Mouse (Mus musculus) kidney, adult 18-20 months (tissue): ENCODE measurements around the gene Hcls1.

Experiments used
- DNase-seq: peaks from one replicate; pipeline ENCODE4 v3.0.0; 2021

Hcls1 gene

DNA sequence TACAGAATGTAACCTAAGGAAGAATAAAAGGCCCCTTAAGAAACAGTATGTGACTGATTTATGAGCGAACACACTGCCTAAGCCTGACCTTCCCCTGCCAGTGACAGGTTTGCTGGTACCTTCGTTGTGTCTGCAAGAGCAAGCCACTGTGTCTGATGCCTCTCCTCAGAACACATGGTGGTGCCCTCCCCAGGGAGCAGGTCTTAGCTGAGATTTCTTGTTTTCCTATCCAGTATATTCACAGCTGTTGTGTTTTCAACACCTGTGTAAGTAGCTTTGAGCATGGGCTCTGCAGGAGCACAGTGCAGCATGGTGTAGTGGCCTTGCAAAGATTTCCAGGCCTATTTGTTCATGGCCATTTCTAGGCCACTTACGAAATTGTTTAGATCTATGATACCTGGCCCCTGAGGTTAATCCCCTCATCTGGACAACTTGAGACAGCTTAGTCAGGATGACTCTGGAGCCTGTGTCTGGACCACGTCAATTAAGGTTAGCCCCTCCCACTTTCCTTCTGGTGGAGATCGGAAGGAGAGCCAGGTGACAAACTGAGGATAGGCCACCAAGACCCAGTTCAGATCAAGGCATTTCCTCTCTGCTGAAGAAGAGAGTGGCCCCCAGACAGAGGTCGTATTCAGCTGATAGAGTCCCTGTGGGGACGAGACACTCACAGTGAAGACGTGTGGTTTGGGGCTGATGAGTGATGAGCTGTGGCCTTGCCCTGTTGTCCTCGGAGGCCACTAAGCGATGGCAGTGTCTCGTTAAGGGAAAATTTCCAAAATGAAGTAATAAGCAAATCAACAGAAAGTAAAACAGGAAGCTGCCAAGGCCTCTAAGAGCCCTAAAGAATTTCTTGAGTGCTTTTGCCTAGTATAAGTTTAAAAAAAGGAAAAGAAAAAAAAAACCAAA is 4.3 kb upstream of the Hcls1 start:
- DNase-seq, result no peak

DNA sequence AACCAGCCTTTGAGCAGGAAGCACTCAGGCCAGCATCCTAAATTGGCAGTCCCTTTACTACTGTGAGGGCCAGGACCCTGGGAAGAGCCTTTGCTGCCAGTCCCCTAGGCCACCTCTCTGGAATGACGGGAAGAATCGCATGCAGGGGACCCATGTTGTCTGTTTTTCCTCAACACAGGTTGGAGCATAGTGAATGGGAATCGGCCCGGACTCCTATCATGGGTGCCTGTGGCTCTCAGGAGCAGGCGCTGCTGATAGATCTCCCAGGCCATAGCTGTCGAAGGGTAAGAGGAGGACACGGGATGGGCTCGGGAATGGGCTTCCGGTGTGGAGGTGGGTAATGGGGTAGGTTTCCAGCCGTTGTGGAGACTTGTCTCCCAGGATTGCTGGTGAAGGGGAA is 3.4 kb upstream of the Hcls1 start:
- DNase-seq, result no peak

DNA sequence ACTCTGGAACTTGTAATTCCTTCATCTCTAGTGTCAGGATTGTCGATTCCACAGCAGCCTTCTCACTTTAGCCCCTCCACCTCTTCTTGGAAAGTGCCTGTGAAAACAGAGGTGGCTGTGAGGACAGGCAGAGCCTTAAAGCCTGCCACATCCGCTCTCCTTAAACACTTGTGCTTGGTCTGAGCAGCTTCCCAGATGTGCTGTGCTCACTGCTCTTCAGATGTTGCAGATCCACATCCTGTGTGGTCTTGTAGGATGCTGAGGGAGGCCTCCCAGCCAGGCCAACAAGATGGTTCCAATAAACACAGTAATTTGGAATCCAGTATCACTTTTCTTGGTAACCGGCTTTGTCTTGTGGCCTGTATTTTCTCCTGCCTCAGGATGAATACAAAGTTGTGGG is 2.8 kb upstream of the Hcls1 start:
- no peak for DNase-seq

DNA sequence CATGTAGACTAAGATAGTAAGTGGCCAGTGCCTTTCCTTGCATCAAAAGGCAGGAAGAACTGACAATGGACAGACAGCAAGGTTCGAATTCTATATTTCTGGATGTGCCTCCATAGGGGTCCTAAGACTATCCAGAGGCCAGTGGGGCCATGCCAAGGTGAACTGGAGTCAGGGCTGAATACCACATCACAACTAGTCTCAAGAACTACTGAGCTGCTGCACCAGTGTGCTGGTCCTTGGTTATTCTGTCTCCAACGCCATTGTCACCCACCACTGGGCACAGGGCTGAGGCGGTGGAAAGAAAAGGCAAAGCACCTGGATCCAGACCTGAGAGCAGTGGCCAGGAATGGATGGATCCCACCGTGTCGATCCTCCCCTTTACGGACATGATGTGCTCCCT is 2.2 kb upstream of the Hcls1 start:
- DNase-seq, result no peak

DNA sequence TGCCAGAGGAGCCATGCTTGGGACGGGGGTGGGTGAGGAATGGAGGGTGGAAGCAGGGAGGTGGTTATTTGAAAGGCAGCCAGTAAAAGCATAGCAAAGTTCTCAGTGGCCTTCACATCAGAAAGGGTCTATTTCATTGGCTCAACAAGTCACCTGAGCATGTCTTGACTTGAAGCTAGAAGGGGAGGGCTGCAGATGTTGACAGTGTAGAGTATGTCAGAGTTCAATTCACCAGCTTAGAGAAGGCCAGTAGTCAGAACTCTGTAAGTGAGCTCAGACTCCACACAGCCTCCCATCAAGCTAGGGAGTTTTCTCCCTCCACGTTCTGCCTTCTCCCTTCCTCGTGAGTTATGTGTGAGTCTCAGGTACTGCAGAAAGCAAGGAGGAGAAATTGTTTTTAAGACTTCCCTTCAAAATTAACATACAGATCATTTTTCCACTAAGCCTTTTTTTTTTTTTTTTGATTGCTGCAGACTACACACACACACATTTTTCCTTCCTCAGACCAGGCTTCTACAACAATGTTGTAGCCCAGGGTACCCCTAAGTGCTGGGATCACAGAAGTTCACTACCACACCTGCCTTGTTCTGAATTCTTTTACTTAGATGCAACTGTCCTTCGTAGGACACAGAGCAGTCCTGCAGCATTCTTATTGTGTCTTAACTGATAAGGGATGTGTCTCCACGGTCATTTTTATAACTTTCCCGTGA is 497 bp upstream of the Hcls1 start:
- DNase-seq, result no peak

DNA sequence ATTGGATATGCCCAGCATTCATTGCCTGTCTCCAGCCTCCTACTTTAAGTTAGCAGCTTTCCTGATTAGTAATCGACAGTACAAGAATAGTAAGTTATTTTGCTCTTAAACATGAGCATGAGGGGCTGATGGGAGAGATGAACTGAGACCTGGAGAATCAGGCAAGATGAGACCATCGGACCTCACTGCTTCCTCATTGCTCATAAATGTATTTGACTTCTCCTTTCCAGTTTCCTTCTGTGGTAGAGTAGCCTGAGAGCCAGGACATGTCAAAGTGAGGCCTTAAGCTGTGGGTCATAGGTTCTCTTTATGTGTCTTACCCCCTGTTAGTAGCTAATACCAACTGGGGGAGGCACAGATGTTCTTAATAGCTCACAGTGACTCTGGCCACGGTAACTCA is 1.0 kb downstream of the Hcls1 start:
- no peak for DNase-seq

DNA sequence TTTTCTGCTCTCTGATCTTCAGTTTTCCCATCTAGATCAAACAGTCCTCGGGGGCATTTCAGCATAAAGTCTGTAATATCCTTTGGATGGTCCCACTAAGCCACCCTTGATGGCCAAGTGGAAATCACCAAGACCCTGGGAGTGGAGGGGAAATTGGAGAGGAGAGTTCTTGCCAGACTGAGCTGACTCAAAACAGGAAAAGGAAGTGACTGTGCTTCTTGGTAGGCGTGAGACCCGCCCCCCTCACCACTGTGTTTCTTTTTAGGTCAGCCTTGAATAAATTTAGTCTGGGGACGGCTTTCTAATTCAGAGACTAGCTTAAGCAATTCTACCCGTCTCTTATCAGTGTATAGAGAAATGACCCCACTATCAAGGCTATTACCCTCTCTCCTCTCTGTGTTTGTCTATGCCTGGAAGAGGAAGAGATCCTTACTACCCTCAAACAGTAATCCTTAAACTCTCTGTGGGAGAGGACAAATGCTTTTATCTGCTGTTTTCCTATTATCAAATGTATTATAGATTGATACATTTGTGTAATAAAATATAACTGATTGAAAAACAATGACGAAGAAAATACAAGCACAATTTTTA is 6.4 kb downstream of the Hcls1 start:
- DNase-seq, result no peak

DNA sequence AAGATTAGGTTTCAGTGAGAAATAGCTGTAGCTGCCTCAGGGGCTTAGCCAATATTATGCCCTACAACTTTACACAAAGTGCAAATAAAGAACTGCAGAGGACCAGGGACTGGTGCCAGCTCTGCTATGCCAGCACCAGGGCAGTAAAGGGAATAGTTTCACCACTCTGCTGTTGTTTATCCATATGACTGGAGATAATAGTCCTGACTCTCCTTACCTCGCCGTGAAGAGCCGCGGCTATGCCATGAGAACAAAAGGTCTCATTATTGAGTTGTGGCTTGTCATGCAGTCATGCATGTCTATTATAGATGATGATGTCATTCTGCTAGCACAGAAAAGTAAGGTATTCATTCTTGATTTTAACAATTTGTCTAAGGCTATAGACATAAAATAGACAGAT is 7.1 kb downstream of the Hcls1 start:
- no peak for DNase-seq

DNA sequence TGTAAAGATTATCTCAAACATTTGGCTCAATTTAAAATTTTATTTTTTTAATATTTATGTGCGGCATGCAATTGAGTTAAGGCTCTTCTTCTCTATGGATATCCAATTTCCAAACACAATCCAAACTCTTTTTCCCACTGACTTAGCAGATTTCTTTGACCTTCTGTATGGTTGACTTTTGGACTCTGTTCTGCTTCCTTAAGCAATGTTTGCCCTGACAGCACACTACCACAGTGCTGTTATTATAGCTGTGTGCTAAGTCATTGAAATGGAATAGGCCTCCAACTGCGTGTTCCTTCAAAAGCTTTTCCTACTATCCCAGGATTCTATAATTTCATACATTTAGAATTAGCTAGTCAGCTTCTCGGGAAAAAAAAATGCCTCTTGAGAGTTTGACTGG is 8.8 kb downstream of the Hcls1 start:
- DNase-seq, result no peak

DNA sequence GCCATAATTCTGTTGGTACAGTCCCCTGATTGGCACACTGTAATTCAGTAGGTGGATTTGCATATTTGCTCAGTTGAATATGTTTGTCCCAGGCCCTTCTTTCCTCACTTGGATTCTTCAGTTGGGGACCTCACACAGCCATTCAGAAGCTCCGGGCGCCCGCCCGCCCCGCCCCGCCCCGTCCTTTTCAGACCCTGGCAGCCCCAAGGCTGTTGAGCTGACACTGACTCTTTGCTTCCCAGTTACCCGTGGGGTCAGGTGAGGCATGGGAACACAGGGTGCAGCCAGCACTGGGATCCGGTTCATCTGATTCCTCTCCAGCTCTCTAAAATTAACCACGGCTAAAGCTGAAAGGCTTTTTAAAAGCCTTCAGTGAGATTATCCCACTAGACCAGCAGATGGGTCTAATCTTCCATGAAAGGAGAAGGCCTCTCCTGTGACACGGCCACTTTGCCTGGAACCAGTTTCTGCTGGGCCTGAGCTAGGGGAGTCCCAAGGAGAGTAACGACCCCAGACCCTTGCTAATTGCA is 10.2 kb downstream of the Hcls1 start:
- DNase-seq, result peak; percentile 72

DNA sequence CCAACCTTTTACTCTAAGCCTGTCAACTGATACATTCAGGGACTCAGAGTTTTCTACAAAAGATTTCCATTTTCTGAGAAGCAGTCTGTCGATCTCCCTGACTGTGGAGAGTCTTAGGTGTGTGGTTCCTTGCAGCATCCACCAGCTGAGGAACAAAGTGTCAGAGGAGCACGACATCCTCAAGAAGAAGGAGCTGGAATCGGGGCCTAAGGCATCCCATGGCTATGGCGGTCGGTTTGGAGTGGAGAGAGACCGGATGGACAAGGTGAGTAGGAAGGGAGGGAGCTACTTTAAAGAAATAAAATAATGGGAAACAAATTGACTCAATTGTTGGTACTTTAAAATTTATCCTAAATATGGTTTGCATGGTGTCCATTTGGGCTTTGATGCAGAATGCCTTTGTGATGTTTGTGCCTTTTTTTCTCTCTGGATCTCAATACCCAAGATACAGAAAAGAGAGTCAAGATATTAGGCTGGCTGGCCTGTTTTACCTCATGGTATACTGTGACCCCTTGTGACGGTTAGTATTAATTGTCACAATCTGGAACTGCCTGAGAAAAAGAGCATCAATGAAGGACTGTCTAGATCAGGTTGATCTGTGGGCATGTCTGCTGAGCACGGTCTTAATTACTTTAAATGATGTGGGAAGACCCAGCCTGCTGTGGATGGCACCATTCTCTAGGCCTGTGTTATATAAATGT is 11.8 kb downstream of the Hcls1 start:
- no peak for DNase-seq

DNA sequence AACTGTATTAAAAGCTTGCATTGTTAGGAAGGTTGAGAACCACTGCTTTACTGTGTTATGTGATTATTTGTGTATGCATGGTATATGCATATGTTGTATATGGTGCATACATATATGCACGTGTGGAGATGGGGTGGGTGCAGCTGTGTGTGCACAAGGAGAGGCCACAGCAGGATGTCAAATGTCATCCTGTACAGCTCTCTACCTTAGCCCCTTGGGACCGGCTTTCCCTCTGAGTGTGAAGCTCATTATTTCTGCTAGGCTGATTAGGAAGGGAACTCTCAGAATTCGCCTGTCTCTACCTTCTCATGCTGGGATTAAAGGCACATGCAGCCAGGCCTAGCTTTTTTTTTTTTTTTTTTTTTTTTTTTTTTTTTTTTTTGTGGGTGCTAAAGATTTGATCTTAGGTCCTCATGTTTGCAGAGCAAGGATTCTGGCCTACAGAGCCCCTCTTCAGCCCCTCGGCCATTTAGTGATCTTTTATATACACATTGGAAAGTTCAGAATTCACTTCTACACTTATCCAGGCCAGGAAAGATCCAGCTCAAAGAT is 12.9 kb downstream of the Hcls1 start:
- no peak for DNase-seq

DNA sequence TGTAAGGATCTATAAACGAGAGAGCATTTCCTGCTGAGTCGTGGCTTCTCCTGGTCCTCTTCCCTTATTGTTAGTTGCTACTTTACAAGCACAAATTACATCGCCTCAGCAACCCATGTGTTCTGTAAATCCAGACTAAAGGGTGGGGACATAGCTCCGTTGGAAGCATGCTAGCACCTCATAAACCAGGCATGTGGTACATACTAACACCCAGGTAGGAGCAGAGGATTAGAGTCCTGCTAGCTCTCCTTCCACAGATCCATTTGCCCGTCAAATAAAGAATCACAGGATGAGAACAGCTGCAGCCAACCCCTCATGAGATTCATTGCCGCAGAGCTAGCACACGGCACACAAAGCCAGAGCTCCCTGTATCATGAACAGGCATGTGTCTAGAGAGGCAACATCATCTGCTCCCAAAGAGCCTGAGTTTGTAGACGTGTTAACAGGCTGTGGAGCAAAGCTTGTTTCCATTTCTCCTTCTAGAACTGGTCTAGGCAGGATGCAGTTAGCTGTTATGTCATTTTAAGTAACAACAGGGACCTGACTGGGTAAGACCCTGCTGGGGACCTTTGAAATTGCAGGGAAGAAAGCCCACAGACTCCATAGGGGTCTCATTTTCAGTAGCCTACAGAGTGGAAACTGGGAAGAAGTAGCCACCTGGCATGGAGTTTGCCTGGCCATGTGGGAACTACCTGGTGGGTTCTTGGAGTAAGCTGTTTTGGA is 15.0 kb downstream of the Hcls1 start:
- DNase-seq, result no peak

DNA sequence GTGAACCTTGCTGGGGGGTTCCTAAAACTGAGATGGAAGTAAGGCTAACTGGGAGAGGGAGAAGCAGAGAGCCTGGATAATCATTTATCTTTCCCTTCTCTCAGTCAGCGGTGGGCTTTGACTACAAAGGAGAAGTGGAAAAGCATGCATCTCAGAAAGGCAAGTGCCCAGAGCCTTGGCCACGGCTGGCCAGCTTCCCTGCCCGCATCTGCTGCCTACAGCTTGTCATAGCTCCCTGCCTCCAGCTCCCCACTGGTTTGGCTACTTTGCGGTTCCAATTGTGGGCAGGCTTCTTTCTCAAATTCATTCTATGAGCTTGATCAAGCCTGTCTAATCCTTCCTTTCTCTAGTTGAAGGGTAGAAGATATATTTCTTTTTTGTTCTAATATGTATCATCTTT is 16.2 kb downstream of the Hcls1 start:
- no peak for DNase-seq

DNA sequence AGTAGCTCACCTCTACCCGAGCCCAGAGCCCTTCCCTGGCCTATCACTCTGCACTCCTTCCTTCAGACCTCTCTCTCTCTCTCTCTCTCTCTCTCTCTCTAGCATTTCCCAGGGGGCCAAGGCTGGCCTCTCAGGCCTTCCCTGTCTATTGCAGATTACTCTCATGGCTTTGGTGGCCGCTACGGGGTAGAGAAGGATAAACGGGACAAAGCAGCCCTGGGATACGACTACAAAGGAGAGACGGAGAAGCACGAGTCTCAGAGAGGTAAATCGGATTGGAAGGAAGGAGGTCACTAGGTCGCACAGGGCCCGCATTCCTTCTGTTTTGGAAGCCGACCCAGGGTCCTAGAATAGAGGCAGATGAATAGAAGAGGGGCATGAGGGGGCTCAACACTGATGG is 20.3 kb downstream of the Hcls1 start:
- DNase-seq, result no peak

DNA sequence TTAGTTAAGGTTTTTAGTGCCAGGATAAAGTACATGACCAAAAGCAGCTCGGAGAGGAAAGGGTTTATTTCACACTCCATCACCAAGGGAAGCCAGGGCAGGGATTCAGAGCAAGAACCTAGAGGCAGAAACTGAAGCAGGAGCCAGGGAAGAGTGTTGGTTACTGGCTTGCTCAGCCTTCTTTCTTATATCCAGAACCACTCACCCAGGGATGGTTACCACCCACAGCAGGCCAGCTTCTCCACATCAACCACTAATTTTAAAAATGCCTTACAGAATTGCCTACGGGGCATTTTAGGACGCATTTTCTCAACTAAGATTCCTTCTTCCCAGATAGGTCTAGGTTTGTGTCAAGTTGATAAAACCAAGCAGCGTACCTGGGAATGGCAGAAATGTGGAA is 28.6 kb downstream of the Hcls1 start:
- DNase-seq, result no peak

DNA sequence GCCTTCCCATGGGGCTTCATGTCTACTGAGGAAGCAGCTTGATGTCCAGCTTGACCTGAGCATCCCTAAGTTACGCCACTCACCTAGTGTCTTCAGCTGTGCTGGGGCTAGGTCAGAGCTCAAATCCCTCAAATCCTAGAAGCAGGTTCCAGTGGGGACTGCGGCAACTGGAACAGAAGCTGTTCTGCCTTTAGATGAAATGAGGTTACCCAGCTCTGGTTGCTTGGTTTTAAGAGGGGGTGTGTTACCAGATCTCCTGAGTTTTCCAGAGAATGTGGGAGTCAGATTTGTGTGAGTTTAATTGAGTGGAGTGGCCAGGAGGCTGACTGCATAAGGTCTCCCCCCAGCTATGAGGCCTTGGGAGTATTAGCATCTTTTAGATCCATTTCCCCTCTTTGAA is 44.3 kb downstream of the Hcls1 start:
- DNase-seq, result no peak

DNA sequence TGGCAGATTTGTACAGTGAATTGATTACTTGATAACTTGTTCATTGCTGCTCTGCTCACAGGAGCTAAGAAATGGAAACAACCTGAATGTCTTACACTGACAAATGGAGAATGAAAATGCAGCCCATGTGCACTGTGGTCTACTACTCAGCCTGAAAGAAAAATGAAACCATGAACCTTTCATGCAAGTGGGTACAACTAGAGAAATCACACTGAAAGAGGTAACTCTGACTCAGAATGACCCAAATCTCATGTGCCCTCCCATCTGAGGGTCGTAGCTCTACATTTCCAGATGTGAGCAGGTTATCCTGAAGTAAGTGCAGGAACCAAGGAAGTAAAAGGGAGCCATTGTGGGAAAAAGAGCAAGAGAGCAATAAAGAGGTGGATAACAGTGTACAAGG is 49.0 kb downstream of the Hcls1 start:
- DNase-seq, result no peak

DNA sequence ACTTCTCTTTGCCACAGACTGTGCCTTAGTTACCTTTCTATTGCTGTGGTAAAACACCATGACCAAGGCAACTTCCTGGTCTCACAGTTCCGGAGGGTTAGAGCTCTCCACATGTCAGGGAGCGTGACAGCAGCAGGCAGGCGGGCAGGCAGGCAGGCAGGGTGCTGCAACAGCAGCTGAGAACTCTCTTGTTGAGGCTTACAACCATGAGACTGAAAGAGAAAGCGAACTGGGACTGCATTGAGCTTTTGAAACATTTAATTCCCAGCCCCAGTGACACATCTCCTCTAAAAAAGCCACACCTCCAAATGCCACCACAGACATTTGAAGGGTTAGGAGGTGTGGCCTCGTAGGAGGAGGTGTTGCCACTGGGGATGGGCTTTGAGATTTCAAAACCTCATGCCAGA is 50.9 kb downstream of the Hcls1 start:
- peak; percentile 16 for DNase-seq

DNA sequence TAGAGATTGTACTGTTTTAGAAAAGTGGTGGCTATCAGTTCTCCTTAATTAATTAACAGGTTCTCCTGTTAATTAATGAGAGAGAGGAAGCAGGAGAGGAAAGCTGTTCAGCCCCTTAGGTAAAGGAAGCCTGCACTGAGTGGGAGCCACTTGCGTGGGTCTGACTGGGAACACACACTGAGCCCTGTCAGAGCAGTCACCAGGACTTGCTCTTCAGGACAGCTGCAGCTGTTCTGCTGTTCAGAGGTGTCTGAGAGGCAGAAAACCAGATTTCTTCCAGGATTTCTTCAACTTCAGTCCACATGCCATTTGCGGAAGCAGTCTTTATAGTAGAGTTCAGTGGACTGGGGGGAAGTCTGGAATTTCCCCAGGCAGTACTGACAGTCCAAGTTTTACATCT is 52.6 kb downstream of the Hcls1 start:
- no peak for DNase-seq

DNA sequence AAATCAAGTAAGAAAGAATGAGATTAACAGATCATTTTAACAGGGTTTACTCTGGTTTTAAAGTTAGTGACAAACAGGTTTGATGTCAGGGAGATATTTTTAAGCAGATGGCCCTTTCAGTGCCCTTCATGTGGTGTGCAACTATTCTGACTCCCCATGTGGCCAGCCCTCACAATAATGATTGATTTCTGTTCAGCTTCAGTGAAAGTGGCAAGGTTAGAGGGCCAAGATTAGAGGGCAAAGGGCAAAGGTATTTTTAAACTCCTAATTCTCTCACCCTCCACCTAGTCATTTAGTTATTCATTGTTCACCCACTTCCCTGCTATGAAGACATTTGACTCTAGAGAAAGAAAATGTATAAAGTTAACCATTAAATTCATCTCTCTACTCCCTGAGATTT is 53.3 kb downstream of the Hcls1 start:
- DNase-seq, result no peak

DNA sequence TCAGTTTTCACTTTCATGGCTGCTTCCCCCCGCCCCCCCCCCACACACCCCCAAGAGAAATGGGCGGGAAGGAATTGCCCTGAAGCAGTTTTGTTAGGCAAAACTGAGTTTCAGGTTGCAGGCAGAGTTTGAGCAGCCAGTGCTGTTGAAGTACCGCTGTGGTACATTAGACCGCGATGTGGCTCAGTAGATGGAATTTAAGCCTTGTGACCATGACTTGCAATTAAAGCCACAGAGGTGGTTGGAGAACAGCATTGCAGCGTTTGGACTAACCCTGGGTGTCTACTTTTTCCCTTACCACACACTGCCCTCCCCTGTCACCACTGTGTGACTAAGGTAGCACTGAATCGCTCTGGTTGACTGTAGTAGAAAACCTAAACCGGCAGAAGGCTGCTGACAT is 54.7 kb downstream of the Hcls1 start:
- DNase-seq, result no peak
